Mouse (Mus musculus) lung, postnatal 0 days (tissue): Measurements from ENCODE around the gene Slc18a2.

Experiments used
- CTCF ChIP-seq: IDR thresholded peaks from 2 replicates; pipeline ENCODE4 v1.5.1; 2016; ENCODE audit warnings: antibody characterized with exemption, mild to moderate bottlenecking
- EP300 ChIP-seq: IDR thresholded peaks from 2 replicates; pipeline ENCODE4 v1.6.1; 2016; ENCODE audit warnings: antibody characterized with exemption, mild to moderate bottlenecking, control low read depth

DNA sequence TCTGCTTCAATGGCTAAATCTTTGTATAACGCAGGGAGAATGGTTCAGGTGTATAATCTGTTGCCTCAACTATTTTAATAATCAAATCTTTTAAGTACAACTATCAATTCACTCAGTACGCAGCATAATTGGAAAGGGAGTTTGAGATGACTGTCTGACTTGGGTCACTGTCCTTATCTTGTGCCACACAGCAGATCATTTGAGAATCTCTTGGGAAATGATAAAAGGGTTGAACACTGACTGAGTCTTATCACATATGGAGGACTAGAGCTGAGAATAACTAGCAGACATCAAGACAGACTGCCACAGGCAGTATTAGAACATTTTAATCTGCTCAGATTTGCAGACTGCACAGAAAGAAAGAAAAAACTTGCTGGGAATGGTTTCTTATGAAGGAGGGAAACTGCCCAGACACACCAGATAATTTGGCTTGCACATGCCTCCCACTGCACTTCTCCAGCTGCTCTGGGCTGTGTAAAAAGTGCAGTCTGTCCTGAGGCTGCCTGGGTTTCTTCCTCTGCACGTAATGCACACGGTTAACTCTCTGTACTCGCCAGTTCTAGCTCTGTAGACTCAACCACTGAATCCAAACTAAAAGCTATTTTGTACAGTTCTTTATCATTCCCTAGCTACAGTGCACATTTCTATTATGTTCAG, 31.6 kb downstream of the Slc18a2 start:
- TF ChIP-seq CTCF (no peak), EP300 (no peak)
